Mouse (Mus musculus) right cerebral cortex, adult 2 months (tissue): ENCODE results near the gene Mtfp1.
"Not testable (repeated sequence)": the region's sequence is repeated elsewhere in the genome, so short reads cannot be mapped to it uniquely, and the experiment has no call there.

Experiments
- DNase-seq, 2 experiments: peaks; one replicate each; pipeline ENCODE4 v3.0.0; 2021 to 2022; ENCODE audit warnings: low spot score in 2 of 2

Gene Mtfp1

DNA sequence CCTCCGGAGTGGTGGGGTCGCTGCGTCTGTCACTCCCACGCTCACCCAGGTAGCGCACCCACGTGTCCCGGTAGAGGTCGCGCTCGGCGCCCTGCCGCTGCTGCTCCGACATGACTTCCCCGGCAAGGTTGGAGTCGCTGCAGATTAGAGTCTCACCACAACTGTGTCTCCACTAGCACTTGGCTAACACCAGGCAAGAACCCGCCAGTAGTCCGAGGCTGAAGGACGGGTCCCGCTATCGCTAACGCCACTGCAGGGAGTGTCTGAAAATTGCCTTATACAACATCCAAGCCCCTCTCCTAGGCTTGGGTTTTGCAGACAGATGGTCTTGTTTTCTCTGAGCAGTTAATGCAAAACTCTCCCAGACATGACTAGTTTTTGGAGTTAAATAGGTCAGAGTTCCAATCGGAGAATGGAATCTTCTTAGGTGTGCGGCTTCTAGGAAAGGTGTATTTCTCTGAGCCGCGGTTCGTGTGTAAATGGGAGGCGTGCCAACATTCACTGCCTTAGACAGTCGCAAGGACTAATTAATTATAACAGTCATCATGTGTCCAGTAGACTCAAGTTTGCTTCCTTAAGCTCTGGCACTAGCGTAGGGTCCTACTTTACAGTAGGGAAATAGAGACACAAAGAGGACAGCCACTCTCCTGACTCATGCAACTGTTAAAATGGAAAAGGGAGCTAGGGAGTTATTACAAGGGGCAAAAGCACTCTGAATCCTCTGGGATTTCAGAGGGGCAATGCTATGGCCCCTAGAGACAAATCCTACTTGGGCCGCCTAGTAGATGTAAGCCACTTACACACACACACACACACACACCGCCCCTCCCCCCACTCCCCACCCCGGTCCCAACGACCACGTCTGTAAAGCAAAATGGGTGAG lies at the start of gene Mtfp1:
Mtfp1 (minus strand) TSS at position 275 of the 883 bp plus-strand sequence.
- peak; percentile 61 to 74 for DNase-seq

DNA sequence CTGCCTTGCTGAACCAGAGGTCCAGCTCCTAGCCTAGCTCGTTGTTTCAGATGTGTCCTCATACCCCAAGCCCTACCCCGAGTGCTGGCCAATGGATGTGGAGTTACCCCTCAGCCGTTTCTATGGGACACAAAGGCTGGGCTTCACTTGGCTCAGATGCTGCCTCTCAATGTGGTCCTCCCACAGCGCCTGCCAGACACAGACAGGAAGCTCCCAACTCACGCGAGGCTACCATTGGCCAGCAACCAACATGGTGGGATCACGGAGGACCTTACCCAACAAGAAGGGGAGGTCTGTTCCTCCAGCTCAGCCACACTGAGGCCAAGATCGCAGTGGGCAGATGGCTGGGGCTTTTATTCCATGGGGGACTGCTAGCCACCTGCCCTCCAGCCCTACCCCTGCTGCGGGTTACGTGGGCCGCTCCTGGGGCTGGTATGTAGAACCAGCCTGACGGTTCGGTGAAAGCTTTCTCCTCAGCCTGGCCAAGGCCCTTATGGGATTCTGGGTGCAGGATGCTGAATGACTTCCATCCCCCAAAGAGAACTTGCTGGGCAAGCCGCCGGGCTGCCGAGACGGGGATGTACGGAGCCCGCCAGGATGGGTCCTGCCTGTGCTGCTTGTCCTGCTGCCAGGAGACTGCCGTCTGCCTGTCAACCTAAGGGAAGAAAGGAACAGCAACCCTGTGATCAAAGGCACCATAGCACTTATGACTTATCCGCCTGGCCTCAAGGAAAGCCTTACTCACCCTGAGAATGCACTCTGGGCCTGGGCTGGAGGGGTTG lies 48.2 kb upstream of the Mtfp1 start:
- no peak for DNase-seq

DNA sequence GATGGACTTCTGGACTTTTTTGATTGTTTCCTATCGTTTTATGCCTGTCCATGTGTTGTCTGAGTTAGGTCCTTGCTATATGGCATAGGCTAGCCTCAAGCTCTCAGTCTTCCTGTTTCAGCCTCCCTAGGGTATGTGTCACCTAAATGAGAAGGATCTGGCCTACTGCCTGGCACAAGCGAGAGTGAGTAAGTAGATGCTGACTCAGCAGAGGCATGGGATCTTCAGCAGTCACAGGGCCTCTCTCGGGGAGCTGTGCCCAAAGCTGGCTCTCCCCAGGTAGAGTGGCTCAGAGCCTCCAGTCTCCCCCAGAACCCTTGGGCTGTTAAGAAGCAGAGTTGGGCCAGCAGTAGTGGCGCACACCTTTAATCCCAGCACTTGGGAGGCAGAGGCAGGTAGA lies 47.1 kb upstream of the Mtfp1 start:
- no peak for DNase-seq

- DNase-seq, result no peak
Observed at GRCm38 (mm10) chr11:4141505-4141904, 46.3 kb upstream of the Mtfp1 start.

DNA sequence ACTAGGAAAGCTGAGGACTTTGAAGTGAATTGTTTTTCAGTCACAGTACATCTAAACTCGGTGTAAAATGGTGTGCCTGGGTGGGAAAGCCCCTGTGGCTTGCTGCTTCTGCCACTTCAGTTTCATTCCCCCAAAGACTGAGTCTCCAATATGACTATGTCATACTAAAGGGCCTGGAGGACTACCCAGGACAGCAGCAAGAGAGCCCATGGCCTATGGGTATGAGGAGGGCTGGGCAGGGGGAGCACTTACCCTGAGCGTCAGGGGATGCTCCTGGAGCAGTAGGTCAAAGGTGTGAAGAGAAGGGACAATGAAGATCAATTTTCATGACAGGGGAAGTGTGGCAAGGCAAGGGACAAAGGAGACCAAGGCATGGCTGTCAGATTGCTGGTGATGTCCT lies 43.7 kb upstream of the Mtfp1 start:
- no peak for DNase-seq

DNA sequence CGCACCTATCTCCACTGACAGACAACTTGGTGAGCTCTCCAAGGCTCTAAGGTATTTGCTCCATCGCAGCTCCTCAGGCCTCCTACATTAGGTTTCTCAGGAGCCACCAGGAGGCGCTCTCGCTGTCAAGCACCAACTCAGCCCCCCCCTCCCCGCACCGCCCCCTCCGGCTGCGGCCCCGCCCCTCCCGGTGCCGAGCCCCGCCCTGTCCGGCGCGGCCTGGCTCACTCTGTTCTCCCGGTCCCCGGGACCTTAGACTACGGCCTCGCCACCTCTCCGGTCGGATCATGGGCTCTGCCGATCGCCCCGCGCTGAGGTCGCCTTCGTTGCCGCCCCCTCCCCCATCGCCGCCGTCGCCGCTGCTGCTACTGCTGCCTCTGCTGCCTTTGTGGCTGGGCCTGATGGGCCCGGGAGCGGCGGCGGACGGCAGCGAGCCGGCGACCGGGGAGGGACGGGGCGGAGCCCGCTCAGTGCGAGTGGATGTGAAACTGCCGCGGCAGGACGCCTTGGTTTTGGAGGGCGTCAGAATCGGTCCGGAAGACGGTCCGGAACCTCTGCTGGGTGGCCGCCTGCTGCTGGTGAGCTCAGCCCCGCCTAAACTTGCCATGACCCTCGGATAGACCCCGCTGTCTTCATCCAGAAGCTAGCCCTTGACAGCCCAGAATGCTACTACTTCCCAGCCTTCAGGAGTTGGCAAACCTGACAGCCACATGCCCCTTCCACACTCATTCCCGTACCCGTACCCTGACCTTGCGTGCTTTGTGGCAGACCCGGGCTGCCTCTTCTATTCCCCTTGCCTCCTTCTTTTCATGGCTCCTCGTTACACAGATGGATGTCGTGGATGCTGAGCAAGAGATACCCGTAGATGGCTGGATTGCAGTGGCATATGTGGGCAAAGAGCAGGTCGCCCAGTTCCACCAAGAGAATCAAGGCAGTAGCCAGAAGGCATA lies 40.0 kb upstream of the Mtfp1 start, which contains the start of gene Rnf215:
Rnf215 (plus strand) TSS at position 217 of the 950 bp plus-strand sequence.
- DNase-seq, result peak; percentile 87 to 89

DNA sequence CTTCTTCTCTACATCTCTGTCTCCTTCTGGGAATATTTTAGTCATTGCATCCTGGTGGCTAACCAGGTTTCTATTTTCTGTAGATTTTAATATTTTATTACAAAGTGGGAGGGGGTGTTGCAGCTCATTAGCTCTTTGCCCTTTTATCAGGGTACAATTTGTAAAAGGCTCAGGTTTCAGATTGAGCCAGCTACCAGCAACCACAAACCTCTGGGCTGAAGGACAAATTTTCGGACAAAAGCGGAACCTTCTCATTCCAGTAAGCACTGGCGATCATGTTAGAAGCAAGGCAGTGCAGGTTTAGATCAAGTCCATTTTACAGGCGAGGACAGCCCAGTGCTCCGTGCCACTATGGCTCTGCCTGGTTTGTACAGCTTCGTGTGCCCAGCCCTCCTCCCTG lies 39.2 kb upstream of the Mtfp1 start:
- no peak for DNase-seq

DNA sequence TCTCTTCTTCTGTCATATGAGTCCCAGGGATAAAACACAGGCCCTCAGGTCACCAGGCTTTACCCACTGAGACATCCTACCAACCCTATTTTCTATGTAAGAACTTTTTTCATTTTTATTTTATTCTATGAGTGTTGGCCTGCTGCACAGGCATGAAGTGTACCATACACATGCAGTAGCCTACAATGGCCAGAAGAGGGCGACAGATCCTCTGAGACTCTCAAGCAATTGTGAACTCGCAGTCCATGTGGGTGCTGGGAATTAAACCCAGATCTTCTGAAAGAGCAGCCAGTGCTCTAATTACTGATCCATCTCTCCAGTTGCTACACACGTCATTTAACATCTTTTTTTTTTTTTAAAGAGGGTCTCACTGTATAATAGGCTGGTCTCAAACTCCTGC lies 38.2 kb upstream of the Mtfp1 start:
- DNase-seq, result no peak

DNA sequence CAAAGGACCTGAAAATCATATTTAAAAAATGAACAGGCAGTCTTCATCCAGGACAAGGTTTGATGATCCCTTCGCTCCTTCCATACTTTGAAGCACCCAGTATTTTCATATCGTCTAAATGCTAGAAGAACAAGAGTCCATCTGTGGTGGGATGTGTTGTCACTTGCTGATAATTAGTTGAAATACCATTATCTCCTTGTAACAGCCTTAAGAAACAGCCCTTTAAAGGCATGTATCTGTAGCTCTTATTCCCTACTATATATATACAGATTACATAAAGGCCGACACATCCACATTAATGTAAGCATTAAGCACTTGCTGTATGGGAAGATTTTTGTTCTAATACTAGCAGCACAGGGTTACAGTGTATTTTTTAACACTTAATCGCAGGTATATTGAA lies 33.2 kb upstream of the Mtfp1 start:
- not testable (repeated sequence) for DNase-seq

GRCm38 (mm10) chr11:4127059-4127458 lies 31.8 kb upstream of the Mtfp1 start:
- DNase-seq, result no peak

DNA sequence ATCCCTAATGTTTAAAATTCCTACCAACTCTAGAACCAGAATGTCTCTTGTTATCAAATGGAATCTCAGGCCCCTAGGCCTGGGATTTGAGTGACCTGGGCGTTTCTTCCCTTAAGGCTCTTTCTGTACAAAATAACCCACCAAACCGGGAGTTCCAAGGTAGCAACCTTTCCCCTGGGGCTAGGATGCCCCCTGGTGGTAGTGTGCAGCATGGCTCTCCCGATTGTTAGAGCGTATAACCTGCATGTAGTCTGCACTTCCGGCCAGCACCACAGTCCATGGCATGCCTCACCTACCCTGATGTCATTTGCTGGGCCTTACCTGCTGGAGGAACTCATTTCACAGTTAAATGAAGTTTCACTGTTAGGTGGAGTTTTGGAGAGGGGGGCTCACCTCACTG lies 28.7 kb upstream of the Mtfp1 start:
- DNase-seq, result peak; percentile 34 to 54

GRCm38 (mm10) chr11:4122742-4123579 lies 27.7 kb upstream of the Mtfp1 start, which contains the start of gene Sec14l2:
Sec14l2 (minus strand) TSS chr11:4123415.
- DNase-seq, result no peak

DNA sequence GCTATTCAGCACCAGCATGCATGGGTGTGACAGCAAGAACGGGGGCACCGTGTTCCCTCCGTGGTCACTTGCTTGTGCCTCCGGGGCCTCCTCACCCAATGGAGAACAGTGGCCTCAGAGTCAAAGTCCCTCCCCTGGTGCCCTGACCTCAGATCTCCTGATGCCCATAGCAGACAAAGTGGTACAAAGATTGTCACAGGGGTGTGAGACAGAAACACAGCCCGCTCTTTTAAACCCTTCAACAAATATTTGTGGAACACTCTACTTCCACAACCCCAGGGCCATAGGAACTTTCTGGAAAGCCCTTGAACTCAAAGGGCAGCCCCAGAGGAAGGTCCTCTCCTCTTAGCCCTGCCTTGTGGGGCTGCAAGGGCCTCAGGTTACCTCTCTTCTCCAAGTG lies 27.0 kb upstream of the Mtfp1 start:
- no peak for DNase-seq

DNA sequence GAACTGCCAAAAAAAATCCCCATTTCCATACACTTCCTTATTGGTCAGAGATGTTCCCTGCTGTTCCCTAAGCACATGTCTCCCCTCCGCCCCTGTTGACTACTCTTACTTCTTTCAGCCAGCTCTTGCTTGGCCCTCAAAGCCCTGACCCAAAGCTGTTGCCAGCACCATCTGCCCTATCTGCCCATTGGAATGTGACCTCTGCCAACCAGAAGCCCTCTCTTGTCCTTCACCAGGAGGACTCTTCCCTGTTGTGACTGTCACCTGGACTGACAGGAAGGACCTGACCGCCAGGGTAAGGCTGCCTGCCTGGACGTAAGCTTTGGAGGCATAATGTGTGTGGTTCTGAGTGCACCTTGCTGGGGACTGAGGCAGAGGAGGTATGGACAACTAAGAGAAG lies 26.4 kb upstream of the Mtfp1 start:
- DNase-seq, result no peak

DNA sequence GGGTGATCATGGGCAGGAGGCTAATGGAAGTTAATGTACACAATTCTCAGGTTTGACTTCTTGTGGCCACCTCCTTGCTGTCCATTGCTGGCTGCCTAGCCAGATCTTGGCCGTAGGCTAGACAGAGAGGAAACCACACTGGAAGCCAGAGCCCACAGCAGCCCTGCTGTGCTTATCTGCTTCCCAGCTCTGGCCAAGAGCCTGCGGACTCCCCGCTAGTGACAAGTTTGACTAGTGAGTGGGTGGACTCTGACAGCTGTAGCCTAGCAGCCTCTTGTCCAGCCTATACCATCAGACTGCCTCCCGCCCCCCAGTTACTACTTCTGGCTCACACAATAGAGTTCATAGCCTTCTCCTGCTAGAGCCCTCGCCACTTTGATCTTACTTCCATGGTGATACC lies 24.4 kb upstream of the Mtfp1 start:
- DNase-seq, result no peak

DNA sequence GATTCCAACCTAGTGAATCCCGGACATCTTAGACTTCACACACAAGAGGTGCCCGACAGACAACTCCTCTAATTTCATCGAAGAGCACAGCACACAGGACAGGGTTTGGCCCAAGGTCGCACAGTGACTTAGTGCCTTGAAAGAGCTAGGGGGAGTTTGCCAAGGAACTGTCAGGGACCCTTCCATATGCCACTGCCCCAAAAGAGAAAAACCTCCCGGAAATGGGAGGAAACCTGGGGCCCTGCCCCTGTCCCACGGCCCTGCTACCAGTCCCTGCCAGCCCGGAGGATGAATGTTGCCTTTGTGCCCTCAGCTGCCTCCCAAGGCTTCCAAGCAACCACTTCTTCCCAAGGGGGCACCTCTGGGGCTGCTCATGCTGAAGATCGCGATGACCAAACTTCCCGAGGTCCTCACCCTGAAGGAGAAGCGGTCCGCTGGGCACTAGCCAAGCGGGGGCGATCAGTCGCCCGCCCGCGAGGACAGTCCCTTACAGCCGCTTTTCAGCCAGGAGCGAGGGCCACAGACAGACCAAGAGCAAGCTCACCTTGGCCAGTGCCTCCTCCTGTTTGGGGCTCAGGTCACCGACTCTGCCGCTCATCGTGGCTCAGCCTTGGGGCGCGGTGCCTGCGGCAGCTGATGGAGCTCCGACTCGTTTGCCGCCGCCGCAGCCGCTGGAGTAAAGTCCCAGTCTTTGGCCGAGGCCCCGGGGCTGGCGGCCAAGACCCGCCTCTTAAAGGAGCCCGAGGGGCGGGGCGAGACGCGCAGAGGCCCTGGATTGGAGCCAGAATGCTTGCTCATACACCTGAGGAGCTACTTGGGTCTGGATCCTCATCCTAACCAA lies 23.1 kb upstream of the Mtfp1 start:
- peak; percentile 82 to 86 for DNase-seq

DNA sequence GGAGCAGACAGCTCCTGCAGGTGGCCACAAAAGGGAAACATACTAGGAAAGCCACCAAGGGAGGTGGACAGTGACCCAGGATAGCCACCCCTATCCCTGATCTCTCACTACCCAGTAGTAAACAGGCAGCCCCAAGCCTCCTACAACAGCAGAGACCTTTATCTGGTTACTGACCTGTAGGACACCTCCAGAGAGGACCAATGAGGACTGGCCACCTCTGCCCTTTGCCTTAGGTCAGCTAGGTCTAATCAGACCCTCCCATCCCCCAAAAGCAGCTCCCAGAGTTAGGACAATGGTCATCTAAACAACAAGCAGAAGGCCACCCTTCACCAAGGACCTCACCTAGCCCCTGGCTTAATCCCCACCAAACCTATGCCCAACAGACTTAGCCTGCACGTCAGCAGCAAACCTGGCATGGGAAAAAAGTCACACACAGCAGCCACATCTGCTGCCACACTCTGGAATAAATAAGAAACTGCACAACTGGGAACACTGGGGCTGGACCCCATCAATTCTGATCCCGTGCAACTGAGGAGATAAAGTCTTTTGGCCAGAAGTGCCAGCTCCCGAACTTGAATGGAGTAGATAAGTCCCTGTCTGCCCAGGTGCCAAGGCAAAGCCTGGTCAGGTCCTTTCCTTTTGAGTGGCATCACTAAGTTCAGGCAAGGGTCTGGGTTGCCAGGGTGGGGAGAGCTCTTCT lies 22.3 kb upstream of the Mtfp1 start:
- peak in 1 of 2 experiments; percentile 43 for DNase-seq

DNA sequence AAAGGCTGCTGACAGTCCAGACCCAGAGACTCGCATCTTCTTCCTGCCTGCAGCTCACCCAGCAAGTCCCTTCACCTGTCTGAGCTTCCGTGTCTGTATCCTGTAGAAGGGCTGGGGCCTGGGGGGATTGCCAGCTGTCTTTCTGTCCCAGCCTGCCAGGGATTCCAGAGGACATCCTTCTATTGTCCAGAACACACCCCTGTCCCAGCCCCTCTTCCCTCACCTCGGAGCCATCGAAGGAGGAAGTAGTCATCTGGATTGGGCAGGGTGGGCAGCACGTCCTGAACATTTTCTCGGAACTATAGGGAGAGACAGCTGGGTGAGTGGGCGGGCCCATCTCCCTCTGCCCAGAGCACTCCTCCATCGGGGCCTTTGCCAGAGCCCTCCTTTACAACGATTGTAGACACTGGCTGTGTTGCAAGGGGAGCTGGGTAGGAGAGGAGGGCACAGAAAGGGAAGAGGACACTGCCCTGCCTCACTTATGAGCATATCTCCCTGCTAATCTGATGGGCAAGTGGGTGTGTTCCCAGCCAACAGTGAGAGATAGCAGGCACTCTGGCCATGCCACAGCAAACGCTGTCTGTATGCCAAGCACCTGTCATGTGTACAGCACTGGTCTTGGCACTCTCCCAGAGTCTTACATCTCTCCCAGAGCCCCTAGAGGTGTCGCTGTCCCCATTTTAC lies 21.4 kb upstream of the Mtfp1 start:
- peak in 1 of 2 experiments; percentile 77 for DNase-seq
